Mouse (Mus musculus) forebrain, embryonic 16.5 days (tissue): ENCODE data around the gene Scarb2. TPM values are rescaled to one million over a fixed set of nuclear protein-coding genes. Genes with fewer than 3 reads are reported as not detected.

ENCODE experiments used
- microRNA-seq: library from miRNA; unstranded; fragments of <30 nt; microRNA quantifications from one replicate; pipeline ENCODE4, GENCODE M21; 2017
- polyA plus RNA-seq: library from polyadenylated mRNA; unstranded; fragments of >200 nt; fragmentation: Nextera tagmentation; extraction: Ambion mirVana; gene quantifications from 2 replicates; pipeline ENCODE4 v1.2.1, GENCODE M21; 2015

The Scarb2 gene
- polyA plus RNA-seq, 1 experiment from 2014 or later = 27.0 TPM

Small RNA genes within 50 kb of the gene (microRNA-seq; reads per million reads assigned to microRNA genes)
- not detected for gene Mir6415

Other genes starting within 250 kb of the Scarb2 start
- 8.7 and 10.8 TPM in 2 replicates for gene Naaa, start 228.7 kb downstream of the Scarb2 start, polyA plus RNA-seq
- gene Sdad1, start 196.4 kb downstream of the Scarb2 start, polyA plus RNA-seq = 34.0 and 36.0 TPM in 2 replicates
- gene Cxcl9, start 178.8 kb downstream of the Scarb2 start, polyA plus RNA-seq = not detected in 2 replicates
- gene Art3, start 175.0 kb downstream of the Scarb2 start, polyA plus RNA-seq = 3.5 and 5.4 TPM in 2 replicates
- gene Cxcl10, start 157.9 kb downstream of the Scarb2 start, polyA plus RNA-seq = 0.61 TPM in 1 of 2 replicates, not detected in the other
- 63.4 and 65.6 TPM in 2 replicates for gene Nup54, start 71.6 kb downstream of the Scarb2 start, polyA plus RNA-seq
- gene Fam47e, start 48.2 kb upstream of the Scarb2 start, polyA plus RNA-seq = 0.43 and 0.77 TPM in 2 replicates
- 3.6 and 3.9 TPM in 2 replicates for gene Stbd1, start 96.2 kb upstream of the Scarb2 start, polyA plus RNA-seq
- gene Ccdc158, start 168.4 kb upstream of the Scarb2 start, polyA plus RNA-seq = 0.32 and 0.40 TPM in 2 replicates
- gene Shroom3, start 176.6 kb upstream of the Scarb2 start, polyA plus RNA-seq = 1.2 and 1.4 TPM in 2 replicates